Mouse (Mus musculus): ENCODE results near the gene Slc24a4. TPM values are rescaled to one million over a fixed set of nuclear protein-coding genes. Genes with fewer than 3 reads are reported as not detected.

Gene Slc24a4
- polyA plus RNA-seq, 1 experiment from 2014 or later = 1.2 TPM

GRCm38 (mm10) chr12:102180371-102181074 is 52.0 kb downstream of the Slc24a4 start:
- Histone ChIP-seq H3K27ac (replicated peaks; ENCODE audit: low read depth, low read length) (no peak overlapping the region), H3K27me3 (ENCODE audit: control insufficient read depth, insufficient read depth, low read length) (no peaks in the 10 kb centered on the region), H3K9me3 (ENCODE audit: control insufficient read depth, low read length) (no peaks in the 10 kb centered on the region), H3K9ac (replicated peaks; ENCODE audit: low read length) (no peak overlapping the region), H3K4me3 (replicated peaks; ENCODE audit: low read depth, low read length) (no peak overlapping the region), H3K4me2 (ENCODE audit: low read length) (no peak overlapping the region), H3K4me1 (ENCODE audit: control insufficient read depth, insufficient read depth, low read length) (peaks cover 11% of the 10 kb centered on the region), H3K36me3 (ENCODE audit: control insufficient read depth, insufficient read depth, low read length) (no peaks in the 10 kb centered on the region)
- no peak for DNase-seq
- 86% methylated on average over 18 of the region's 18 CpGs for WGBS
- ATAC-seq (ENCODE audit: low FRiP score, low TSS enrichment) = no peak

DNA sequence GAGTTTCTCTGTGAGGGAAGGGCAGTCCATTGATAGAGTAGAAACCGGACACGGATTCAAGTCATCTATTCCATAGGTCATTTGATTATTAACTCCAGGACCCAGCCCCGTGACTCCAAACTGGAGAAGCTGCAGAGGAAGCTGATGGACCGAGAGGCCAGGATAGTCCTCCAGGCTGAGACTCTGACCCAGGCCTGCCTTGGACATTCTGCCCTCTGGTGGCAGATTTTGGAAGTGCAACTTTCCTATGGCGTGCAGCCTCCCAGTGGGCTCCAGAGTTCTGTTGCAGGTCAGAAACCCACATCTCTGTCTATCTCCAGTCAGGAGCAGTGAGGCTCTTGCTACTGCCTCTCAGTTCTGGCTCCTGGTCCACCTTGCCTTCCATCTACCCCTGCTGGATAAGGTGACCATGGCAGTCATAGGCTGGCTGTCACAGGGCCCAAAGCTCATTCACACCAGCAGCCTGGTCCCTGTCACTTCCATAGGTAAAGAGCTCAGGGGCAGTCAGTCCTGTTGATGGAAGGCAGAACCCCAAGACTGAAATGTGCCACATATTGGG is 53.3 kb downstream of the Slc24a4 start:
- Histone ChIP-seq H3K9ac (replicated peaks; ENCODE audit: low read length) (no peak overlapping the region), H3K27ac (replicated peaks; ENCODE audit: low read depth, low read length) (no peak overlapping the region), H3K4me2 (ENCODE audit: low read length) (no peak overlapping the region), H3K27me3 (ENCODE audit: control insufficient read depth, insufficient read depth, low read length) (no peaks in the 10 kb centered on the region), H3K4me1 (ENCODE audit: control insufficient read depth, insufficient read depth, low read length) (peaks cover 11% of the 10 kb centered on the region), H3K36me3 (ENCODE audit: control insufficient read depth, insufficient read depth, low read length) (no peaks in the 10 kb centered on the region), H3K4me3 (replicated peaks; ENCODE audit: low read depth, low read length) (no peak overlapping the region), H3K9me3 (ENCODE audit: control insufficient read depth, low read length) (no peaks in the 10 kb centered on the region)
- DNase-seq = peak; percentile 79
- ATAC-seq (ENCODE audit: low FRiP score, low TSS enrichment) = no peak
- 43% methylated on average over 5 of the region's 5 CpGs for WGBS

DNA sequence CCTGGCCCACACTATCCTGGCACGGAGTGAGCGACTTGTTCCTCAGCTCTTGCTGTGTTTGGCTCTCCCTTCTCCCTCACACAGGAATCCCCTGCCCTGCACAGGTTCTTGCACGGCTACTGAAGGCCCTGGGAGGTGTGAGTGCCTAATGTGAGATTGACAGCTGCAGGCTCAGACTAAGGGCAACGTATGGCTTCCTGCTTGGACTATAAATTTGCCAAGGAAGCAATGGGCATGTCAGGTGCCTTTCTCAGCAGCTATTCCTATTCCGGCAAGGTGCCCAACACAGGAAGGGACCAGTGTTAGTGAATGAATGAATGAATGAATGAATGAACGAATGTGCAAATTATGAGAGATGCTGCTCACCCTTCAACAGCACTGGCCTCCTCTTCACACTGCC is 54.1 kb downstream of the Slc24a4 start:
- DNase-seq = no peak
- Histone ChIP-seq H3K9ac (replicated peaks; ENCODE audit: low read length) (0 out of 2 replicates have a peak overlapping the region, but pooled peaks have one; percentile 12), H3K4me3 (replicated peaks; ENCODE audit: low read depth, low read length) (no peak overlapping the region), H3K36me3 (ENCODE audit: control insufficient read depth, insufficient read depth, low read length) (no peaks in the 10 kb centered on the region), H3K4me2 (ENCODE audit: low read length) (no peak overlapping the region), H3K4me1 (ENCODE audit: control insufficient read depth, insufficient read depth, low read length) (peaks cover 11% of the 10 kb centered on the region), H3K27me3 (ENCODE audit: control insufficient read depth, insufficient read depth, low read length) (no peaks in the 10 kb centered on the region), H3K9me3 (ENCODE audit: control insufficient read depth, low read length) (no peaks in the 10 kb centered on the region), H3K27ac (replicated peaks; ENCODE audit: low read depth, low read length) (peak overlapping the region; percentile 13; the same call in 1 of the 2 replicates)
- ATAC-seq (ENCODE audit: low FRiP score, low TSS enrichment) = no peak
- 78% methylated on average over 6 of the region's 6 CpGs for WGBS

DNA sequence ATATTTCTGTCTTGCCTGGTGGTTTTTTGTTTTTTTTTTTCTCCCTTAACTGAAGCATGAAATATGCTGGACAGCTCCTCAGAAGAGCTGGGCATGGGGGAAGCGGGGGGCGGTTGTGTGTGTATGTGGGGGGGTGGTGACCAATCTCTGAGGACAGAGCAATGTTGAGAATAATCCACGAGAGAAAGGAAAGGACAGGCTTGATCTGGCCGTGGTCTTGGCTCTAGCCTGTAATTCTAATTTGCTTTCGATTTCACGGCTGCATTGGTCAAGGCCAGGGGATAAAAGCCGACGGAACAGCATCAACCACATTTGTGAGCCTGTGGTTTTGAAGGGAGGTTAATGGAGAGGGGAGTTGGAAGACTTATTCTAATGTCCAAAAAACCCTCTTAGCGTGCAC is 54.7 kb downstream of the Slc24a4 start:
- DNase-seq = peak; percentile 47
- Histone ChIP-seq H3K36me3 (ENCODE audit: control insufficient read depth, insufficient read depth, low read length) (no peaks in the 10 kb centered on the region), H3K9ac (replicated peaks; ENCODE audit: low read length) (0 out of 2 replicates have a peak overlapping the region, but pooled peaks have one; percentile 12), H3K27ac (replicated peaks; ENCODE audit: low read depth, low read length) (no peak overlapping the region), H3K4me3 (replicated peaks; ENCODE audit: low read depth, low read length) (no peak overlapping the region), H3K4me1 (ENCODE audit: control insufficient read depth, insufficient read depth, low read length) (peaks cover 11% of the 10 kb centered on the region), H3K9me3 (ENCODE audit: control insufficient read depth, low read length) (peaks cover 4% of the 10 kb centered on the region), H3K4me2 (ENCODE audit: low read length) (no peak overlapping the region), H3K27me3 (ENCODE audit: control insufficient read depth, insufficient read depth, low read length) (no peaks in the 10 kb centered on the region)
- 18% methylated on average over 9 of the region's 9 CpGs for WGBS
- ATAC-seq (ENCODE audit: low FRiP score, low TSS enrichment) = peak; percentile 31; the same call in 1 of the 2 replicates

- H3K4me3 ChIP-seq (replicated peaks; ENCODE audit: low read depth, low read length) = no peak overlapping the region
- H3K9ac ChIP-seq (replicated peaks; ENCODE audit: low read length) = no peak overlapping the region
- H3K4me2 ChIP-seq (ENCODE audit: low read length) = no peak overlapping the region
- no peak overlapping the region for H3K27ac ChIP-seq (replicated peaks; ENCODE audit: low read depth, low read length)
- H3K36me3 ChIP-seq (ENCODE audit: control insufficient read depth, insufficient read depth, low read length) = no peaks in the 10 kb centered on the region
- H3K9me3 ChIP-seq (ENCODE audit: control insufficient read depth, low read length) = peaks cover 8% of the 10 kb centered on the region
- ATAC-seq (ENCODE audit: low FRiP score, low TSS enrichment) (no peak), DNase-seq (no peak)
- no peaks in the 10 kb centered on the region for H3K27me3 ChIP-seq (ENCODE audit: control insufficient read depth, insufficient read depth, low read length)
- 84% methylated on average over 11 of the region's 11 CpGs for WGBS
- no peaks in the 10 kb centered on the region for H3K4me1 ChIP-seq (ENCODE audit: control insufficient read depth, insufficient read depth, low read length)
Observed at GRCm38 (mm10) chr12:102190820-102191219, 62.3 kb downstream of the Slc24a4 start.

- H3K9me3 ChIP-seq (ENCODE audit: control insufficient read depth, low read length) = no peaks in the 10 kb centered on the region
- no peak overlapping the region for H3K4me2 ChIP-seq (ENCODE audit: low read length)
- H3K4me3 ChIP-seq (replicated peaks; ENCODE audit: low read depth, low read length) = no peak overlapping the region
- peak; percentile 63 for DNase-seq
- H3K36me3 ChIP-seq (ENCODE audit: control insufficient read depth, insufficient read depth, low read length) = no peaks in the 10 kb centered on the region
- 29% methylated on average over 4 of the region's 4 CpGs for WGBS
- peak overlapping the region; percentile 6; the same call in 1 of the 2 replicates for H3K27ac ChIP-seq (replicated peaks; ENCODE audit: low read depth, low read length)
- ATAC-seq (ENCODE audit: low FRiP score, low TSS enrichment) = peak; percentile 31; the same call in 1 of the 2 replicates
- no peak overlapping the region for H3K9ac ChIP-seq (replicated peaks; ENCODE audit: low read length)
- H3K4me1 ChIP-seq (ENCODE audit: control insufficient read depth, insufficient read depth, low read length) = peaks cover 23% of the 10 kb centered on the region
- no peaks in the 10 kb centered on the region for H3K27me3 ChIP-seq (ENCODE audit: control insufficient read depth, insufficient read depth, low read length)
Observed at GRCm38 (mm10) chr12:102201516-102201915, 73.0 kb downstream of the Slc24a4 start.

DNA sequence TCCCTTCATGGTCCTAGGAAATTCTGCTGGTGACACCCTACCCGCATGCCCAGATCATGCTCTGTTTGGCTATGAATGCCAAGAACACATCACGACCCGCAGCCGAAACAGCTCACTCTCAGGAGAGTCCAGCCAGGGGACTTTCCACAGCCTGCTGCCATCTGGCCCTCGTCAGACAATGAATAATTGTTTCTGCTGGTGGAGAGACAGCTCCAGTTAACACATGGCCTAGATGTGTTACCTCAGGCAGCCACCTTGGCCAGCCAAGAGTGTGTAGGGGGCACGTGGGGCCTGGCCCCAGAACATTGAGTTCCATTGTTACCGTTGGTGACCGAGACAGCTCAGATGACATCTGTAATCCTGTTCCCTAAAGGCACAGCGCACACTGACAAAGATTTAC is 74.4 kb downstream of the Slc24a4 start:
- peak; percentile 26; the same call in 1 of the 2 replicates for ATAC-seq (ENCODE audit: low FRiP score, low TSS enrichment)
- Histone ChIP-seq H3K36me3 (ENCODE audit: control insufficient read depth, insufficient read depth, low read length) (no peaks in the 10 kb centered on the region), H3K4me1 (ENCODE audit: control insufficient read depth, insufficient read depth, low read length) (peaks cover 23% of the 10 kb centered on the region), H3K4me2 (ENCODE audit: low read length) (no peak overlapping the region), H3K9ac (replicated peaks; ENCODE audit: low read length) (no peak overlapping the region), H3K27ac (replicated peaks; ENCODE audit: low read depth, low read length) (no peak overlapping the region), H3K9me3 (ENCODE audit: control insufficient read depth, low read length) (no peaks in the 10 kb centered on the region), H3K4me3 (replicated peaks; ENCODE audit: low read depth, low read length) (no peak overlapping the region), H3K27me3 (ENCODE audit: control insufficient read depth, insufficient read depth, low read length) (no peaks in the 10 kb centered on the region)
- 35% methylated on average over 9 of the region's 9 CpGs for WGBS
- DNase-seq = peak; percentile 35

GRCm38 (mm10) chr12:102206471-102206870 is 77.9 kb downstream of the Slc24a4 start:
- Histone ChIP-seq H3K9me3 (ENCODE audit: control insufficient read depth, low read length) (no peaks in the 10 kb centered on the region), H3K27me3 (ENCODE audit: control insufficient read depth, insufficient read depth, low read length) (no peaks in the 10 kb centered on the region), H3K4me3 (replicated peaks; ENCODE audit: low read depth, low read length) (no peak overlapping the region), H3K4me1 (ENCODE audit: control insufficient read depth, insufficient read depth, low read length) (peaks cover 11% of the 10 kb centered on the region), H3K27ac (replicated peaks; ENCODE audit: low read depth, low read length) (no peak overlapping the region), H3K36me3 (ENCODE audit: control insufficient read depth, insufficient read depth, low read length) (no peaks in the 10 kb centered on the region), H3K4me2 (ENCODE audit: low read length) (no peak overlapping the region), H3K9ac (replicated peaks; ENCODE audit: low read length) (no peak overlapping the region)
- DNase-seq = no peak
- no peak for ATAC-seq (ENCODE audit: low FRiP score, low TSS enrichment)
- 79% methylated on average over 1 of the region's 1 CpGs for WGBS

DNA sequence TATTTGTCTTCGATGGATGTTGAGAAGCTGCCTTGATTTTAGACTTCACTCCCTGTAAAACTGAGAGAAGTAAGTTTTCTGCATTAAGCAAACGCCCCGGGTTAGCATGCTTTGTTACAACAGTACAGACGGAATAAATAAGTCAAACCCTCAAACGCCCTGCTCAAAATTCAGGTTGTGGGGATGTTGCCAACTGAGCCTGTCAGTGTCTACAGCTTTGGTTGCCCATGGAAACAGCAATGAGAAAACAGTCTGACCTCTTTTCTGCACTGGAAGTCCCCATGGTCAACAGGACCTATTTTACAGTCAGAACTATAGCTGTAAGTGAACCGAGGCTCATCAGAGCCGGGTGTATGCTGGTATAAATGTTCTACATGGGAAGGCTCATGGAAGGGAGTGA is 78.7 kb downstream of the Slc24a4 start:
- Histone ChIP-seq H3K4me2 (ENCODE audit: low read length) (no peak overlapping the region), H3K27ac (replicated peaks; ENCODE audit: low read depth, low read length) (no peak overlapping the region), H3K36me3 (ENCODE audit: control insufficient read depth, insufficient read depth, low read length) (no peaks in the 10 kb centered on the region), H3K9me3 (ENCODE audit: control insufficient read depth, low read length) (no peaks in the 10 kb centered on the region), H3K4me1 (ENCODE audit: control insufficient read depth, insufficient read depth, low read length) (peaks cover 5% of the 10 kb centered on the region; the same call in 1 of the 2 replicates), H3K27me3 (ENCODE audit: control insufficient read depth, insufficient read depth, low read length) (no peaks in the 10 kb centered on the region), H3K4me3 (replicated peaks; ENCODE audit: low read depth, low read length) (no peak overlapping the region), H3K9ac (replicated peaks; ENCODE audit: low read length) (no peak overlapping the region)
- ATAC-seq (ENCODE audit: low FRiP score, low TSS enrichment) = no peak
- DNase-seq = no peak
- 87% methylated on average over 7 of the region's 7 CpGs for WGBS
